Mouse (Mus musculus) kidney, embryonic 14.5 days (tissue): ENCODE data around the gene Setd7. TPM values are rescaled to one million over a fixed set of nuclear protein-coding genes. Genes with fewer than 3 reads are reported as not detected.

Experiments
- ATAC-seq: fragments of 200-750 bp; cut with Nextera tagmentation; 2 replicates; pipeline ENCODE4 v1.8.0; 2017; ENCODE audit warnings: moderate number of reproducible peaks, mild to moderate bottlenecking, moderate TSS enrichment, moderate library complexity; ENCODE audit not compliant: low FRiP score, low TSS enrichment
- H3K27ac ChIP-seq: fragments of 300-500 bp; sonication (generic); 2 replicates; pipeline ENCODE4 v1.5.1; 2014; ENCODE audit warnings: low read depth, mild to moderate bottlenecking, low read length, moderate library complexity, mixed read lengths
- H3K27me3 ChIP-seq: fragments of 300-500 bp; sonication (generic); 2 replicates; pipeline ENCODE4 v1.6.1; 2014; ENCODE audit warnings: mild to moderate bottlenecking, low read length; ENCODE audit not compliant: control insufficient read depth, insufficient read depth
- H3K36me3 ChIP-seq: fragments of 300-500 bp; sonication (generic); 2 replicates; pipeline ENCODE4 v1.6.1; 2014; ENCODE audit warnings: low read length, mixed read lengths; ENCODE audit not compliant: control insufficient read depth, insufficient read depth
- H3K4me1 ChIP-seq: fragments of 300-500 bp; sonication (generic); 2 replicates; pipeline ENCODE4 v1.6.1; 2014; ENCODE audit warnings: low read length, mixed read lengths; ENCODE audit not compliant: control insufficient read depth, insufficient read depth
- H3K4me2 ChIP-seq: fragments of 300-500 bp; sonication (generic); replicated peaks from 2 replicates; pipeline ENCODE4 v1.6.1; 2014; ENCODE audit warnings: low read depth, mild to moderate bottlenecking, low read length
- H3K4me3 ChIP-seq: fragments of 300-500 bp; sonication (generic); 2 replicates; pipeline ENCODE4 v1.5.1; 2014; ENCODE audit warnings: mild to moderate bottlenecking, low read length
- H3K9ac ChIP-seq: fragments of 300-500 bp; sonication (generic); 2 replicates; pipeline ENCODE4 v1.6.1; 2014; ENCODE audit warnings: low read depth, mild to moderate bottlenecking, low read length, moderate library complexity
- H3K9me3 ChIP-seq: fragments of 300-500 bp; sonication (generic); 2 replicates; pipeline ENCODE4 v1.6.1; 2016; ENCODE audit warnings: low read length; ENCODE audit not compliant: control insufficient read depth
- WGBS: fragments of 180-500 bp; shearing (Covaris S2); extraction: QIAGEN DNeasy Blood & Tissue Kit; methylation state at CpG from one replicate; pipeline ENCODE4 v1.1.7; 2014; 5-methylcytosine and 5-hydroxymethylcytosine counted together
- polyA plus RNA-seq: library from polyadenylated mRNA; unstranded; fragments of >200 nt; fragmentation: Nextera tagmentation; extraction: Ambion mirVana; gene quantifications from 2 replicates; pipeline ENCODE4 v1.2.1, GENCODE M21; 2014

Gene Setd7
- polyA plus RNA-seq, 1 experiment from 2014 or later = 4.7 TPM

DNA sequence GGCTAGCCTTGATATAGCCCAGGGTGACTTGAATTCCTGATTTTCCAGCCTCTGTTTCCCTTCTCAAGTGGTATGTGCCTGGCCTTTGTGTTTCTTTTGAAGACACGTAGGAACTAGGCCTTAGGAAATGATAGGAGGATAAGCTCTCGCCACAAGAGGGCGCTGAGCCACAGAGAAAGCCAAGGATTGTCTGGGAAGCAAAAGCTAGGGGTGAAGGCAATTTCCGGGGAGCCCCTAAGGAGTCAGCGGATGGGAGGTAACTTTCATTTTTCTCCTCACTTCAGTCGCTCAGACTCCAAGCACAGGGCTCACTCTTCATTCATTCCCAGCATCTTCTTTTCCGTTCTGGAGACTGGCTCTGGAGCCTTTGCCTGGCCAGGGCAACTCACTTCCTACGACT is 49.8 kb downstream of the Setd7 start:
- Histone ChIP-seq H3K4me3 (no peak overlapping the region), H3K4me2 (no peak overlapping the region), H3K9ac (no peak overlapping the region), H3K27me3 (no peaks in the 10 kb centered on the region), H3K9me3 (no peaks in the 10 kb centered on the region), H3K4me1 (no peaks in the 10 kb centered on the region), H3K36me3 (no peaks in the 10 kb centered on the region), H3K27ac (no peak overlapping the region)
- ATAC-seq = peak; percentile 54; the same call in 1 of the 2 replicates
- WGBS = 24% methylated on average over 8 of the region's 8 CpGs

DNA sequence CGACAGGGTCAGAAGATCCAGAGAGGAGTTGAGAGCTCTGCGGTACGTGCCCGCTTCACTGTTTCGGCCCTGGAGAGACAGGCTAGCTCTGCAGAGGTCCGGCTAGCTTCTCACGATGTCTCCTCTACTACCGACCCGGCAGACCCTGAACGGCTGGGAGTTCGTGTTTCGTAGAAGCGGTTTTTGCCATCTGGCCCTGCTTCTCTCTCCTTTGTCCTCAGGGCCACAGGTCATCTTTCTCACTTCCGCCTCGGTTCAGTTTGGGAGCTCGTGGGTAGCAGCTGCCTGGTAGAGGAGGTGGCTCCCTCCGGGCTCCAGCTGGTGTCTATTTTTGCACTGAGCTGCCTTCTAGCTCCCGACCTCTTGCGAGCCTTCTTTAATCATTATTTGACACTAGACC is 55.2 kb downstream of the Setd7 start:
- no peaks in the 10 kb centered on the region for H3K4me1 ChIP-seq
- WGBS = 51% methylated on average over 19 of the region's 19 CpGs
- H3K36me3 ChIP-seq = no peaks in the 10 kb centered on the region
- no peak overlapping the region for H3K4me2 ChIP-seq
- no peak overlapping the region for H3K9ac ChIP-seq
- ATAC-seq = no peak
- H3K27me3 ChIP-seq = no peaks in the 10 kb centered on the region
- no peaks in the 10 kb centered on the region for H3K9me3 ChIP-seq
- H3K4me3 ChIP-seq = no peak overlapping the region
- no peak overlapping the region for H3K27ac ChIP-seq

DNA sequence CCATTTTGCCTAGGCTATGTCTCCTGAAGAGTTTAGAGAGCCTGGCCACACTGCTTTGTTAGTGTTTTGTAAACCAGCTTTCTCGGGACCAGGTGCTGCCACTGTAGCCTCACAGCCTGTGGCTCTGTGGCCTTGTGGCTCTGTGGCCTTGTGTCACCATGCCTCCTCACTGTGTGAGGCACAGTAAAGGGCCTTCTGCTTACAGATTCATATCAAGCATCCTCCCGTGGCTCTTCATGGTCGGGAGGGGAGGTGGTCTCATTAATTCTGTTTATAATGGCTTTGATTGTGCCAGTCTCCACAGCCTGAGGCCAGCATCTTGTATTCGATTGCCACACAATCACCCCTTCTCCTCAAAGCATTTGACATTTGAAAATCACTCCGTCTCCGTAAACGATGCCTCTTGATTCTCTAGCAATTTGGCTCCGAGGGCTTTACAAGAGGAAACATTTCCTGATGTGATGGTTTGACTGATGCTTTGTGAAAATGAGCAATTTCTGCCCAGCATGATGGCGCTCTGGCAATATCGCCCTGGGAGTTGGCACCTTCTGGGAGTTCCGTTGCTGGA is 56.2 kb downstream of the Setd7 start:
- Histone ChIP-seq H3K9me3 (no peaks in the 10 kb centered on the region), H3K27me3 (no peaks in the 10 kb centered on the region), H3K27ac (no peak overlapping the region), H3K4me3 (no peak overlapping the region), H3K9ac (no peak overlapping the region), H3K4me1 (no peaks in the 10 kb centered on the region), H3K4me2 (no peak overlapping the region), H3K36me3 (no peaks in the 10 kb centered on the region)
- no peak for ATAC-seq
- WGBS = 79% methylated on average over 11 of the region's 11 CpGs

DNA sequence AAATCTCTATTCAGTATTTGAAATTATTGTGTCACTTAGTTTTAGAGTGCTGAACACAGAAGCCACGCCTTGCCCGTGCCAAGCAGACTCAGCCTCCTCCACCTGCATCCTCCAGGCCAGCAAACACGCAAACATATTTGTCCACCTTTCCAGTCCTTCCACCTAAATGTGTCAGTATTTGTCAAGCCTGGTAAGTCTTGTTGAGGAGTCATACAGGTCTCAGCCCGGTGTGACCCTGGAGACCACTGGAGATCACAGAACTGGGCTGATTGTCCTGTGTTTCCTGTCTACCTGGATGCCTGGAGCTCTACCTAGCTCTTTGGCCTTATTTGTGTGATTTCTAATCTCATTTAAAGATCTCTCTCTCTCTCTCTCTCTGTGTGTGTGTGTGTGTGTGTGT is 60.8 kb downstream of the Setd7 start:
- no peak overlapping the region for H3K4me2 ChIP-seq
- H3K27me3 ChIP-seq = no peaks in the 10 kb centered on the region
- no peak overlapping the region for H3K9ac ChIP-seq
- WGBS = 83% methylated on average over 4 of the region's 4 CpGs
- H3K4me1 ChIP-seq = no peaks in the 10 kb centered on the region
- H3K9me3 ChIP-seq = no peaks in the 10 kb centered on the region
- H3K36me3 ChIP-seq = 0 out of 2 replicates have a peak, but pooled peaks cover 2% of the 10 kb centered on the region
- no peak overlapping the region for H3K4me3 ChIP-seq
- ATAC-seq = no peak
- no peak overlapping the region for H3K27ac ChIP-seq

DNA sequence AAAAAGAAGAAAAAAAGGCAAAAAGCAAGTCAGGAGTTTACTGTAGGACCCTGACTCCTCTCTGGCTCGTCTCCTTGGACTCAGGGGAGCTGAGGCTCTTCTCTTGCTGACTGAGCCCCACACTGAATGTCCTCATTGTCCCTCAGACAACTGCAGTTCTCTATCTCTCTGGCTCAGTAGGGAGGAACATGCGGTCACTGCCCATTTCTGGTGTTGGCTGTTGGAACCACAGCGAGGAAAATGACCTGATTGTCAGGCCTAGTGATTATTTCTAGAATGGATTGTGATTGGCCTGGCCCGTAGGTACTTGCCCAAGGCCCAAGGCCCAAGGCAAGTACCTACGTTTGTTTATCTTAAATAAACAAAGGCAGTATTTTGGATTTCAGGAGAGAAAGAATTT is 62.0 kb downstream of the Setd7 start:
- Histone ChIP-seq H3K4me2 (no peak overlapping the region), H3K4me3 (no peak overlapping the region), H3K9me3 (no peaks in the 10 kb centered on the region), H3K36me3 (peaks cover 9% of the 10 kb centered on the region), H3K9ac (no peak overlapping the region), H3K27me3 (no peaks in the 10 kb centered on the region), H3K4me1 (no peaks in the 10 kb centered on the region), H3K27ac (no peak overlapping the region)
- no peak for ATAC-seq
- 81% methylated on average over 5 of the region's 5 CpGs for WGBS

DNA sequence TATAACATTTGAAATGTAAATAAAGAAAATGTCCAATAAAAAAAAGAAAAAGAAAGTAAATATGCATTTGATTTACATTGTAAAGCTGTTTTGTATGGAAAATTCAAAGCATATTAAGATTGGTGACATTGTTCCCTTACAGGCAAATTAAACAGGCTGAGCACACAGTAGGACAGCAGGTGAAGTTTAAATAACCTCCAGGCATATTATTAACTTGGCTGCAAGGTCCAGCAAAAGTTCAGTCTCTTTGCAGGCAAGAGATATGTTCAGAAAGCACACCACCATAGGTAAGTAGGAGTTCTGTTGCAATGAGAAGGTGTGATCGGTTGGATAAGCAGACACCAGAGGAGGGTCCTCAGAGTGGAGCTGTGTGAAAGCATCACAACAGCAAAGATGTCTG is 62.7 kb downstream of the Setd7 start:
- 94% methylated on average over 1 of the region's 1 CpGs for WGBS
- ATAC-seq = no peak
- no peak overlapping the region for H3K27ac ChIP-seq
- no peak overlapping the region for H3K9ac ChIP-seq
- H3K4me1 ChIP-seq = no peaks in the 10 kb centered on the region
- H3K4me3 ChIP-seq = no peak overlapping the region
- H3K36me3 ChIP-seq = peaks cover 15% of the 10 kb centered on the region
- H3K9me3 ChIP-seq = no peaks in the 10 kb centered on the region
- no peaks in the 10 kb centered on the region for H3K27me3 ChIP-seq
- H3K4me2 ChIP-seq = no peak overlapping the region

DNA sequence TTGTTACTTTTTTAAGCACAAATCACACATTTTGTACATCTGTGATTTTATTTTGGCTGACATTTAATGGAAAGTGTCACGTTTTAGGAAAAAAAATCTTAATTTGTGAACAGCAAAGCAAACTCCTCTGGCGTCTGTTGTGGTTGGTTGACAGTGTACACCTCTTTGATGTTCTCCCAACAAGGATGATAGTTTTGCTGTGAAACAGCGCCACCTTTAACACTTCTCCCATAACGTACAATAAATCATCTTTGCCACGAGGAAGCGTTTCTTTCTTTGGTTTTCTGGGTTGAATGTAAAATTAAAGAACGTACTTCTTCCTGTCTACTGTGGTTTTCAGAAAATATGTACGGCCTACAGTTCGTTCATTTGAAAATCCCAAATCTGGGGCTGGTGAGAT is 65.0 kb downstream of the Setd7 start:
- H3K27me3 ChIP-seq = no peaks in the 10 kb centered on the region
- H3K4me2 ChIP-seq = no peak overlapping the region
- H3K4me1 ChIP-seq = no peaks in the 10 kb centered on the region
- H3K27ac ChIP-seq = no peak overlapping the region
- peaks cover 16% of the 10 kb centered on the region for H3K36me3 ChIP-seq
- ATAC-seq = no peak
- no peak overlapping the region for H3K4me3 ChIP-seq
- H3K9me3 ChIP-seq = no peaks in the 10 kb centered on the region
- 90% methylated on average over 9 of the region's 9 CpGs for WGBS
- H3K9ac ChIP-seq = no peak overlapping the region

DNA sequence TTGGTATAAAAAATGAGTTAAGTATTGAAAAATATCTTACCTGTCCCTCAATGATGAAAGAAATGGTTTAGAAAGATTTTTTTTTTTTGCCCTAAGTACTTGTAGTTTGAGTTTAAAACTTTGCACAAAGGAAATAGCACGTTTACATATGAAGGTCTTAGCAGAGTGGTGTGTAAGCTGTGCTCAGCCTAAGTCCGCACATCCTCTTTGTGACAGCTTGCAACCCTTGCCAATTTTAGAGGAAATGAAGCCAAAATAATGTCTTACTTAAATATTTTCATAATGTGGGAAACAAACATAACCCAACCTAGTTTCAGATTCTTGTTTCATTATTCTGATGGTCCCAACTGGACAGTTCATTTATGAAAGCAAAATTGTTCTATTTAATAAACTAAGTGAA is 66.2 kb downstream of the Setd7 start:
- H3K4me1 ChIP-seq = no peaks in the 10 kb centered on the region
- no peak overlapping the region for H3K27ac ChIP-seq
- H3K4me3 ChIP-seq = no peak overlapping the region
- H3K27me3 ChIP-seq = no peaks in the 10 kb centered on the region
- H3K9me3 ChIP-seq = no peaks in the 10 kb centered on the region
- 84% methylated on average over 2 of the region's 2 CpGs for WGBS
- no peak for ATAC-seq
- no peak overlapping the region for H3K9ac ChIP-seq
- H3K36me3 ChIP-seq = peaks cover 16% of the 10 kb centered on the region
- no peak overlapping the region for H3K4me2 ChIP-seq

DNA sequence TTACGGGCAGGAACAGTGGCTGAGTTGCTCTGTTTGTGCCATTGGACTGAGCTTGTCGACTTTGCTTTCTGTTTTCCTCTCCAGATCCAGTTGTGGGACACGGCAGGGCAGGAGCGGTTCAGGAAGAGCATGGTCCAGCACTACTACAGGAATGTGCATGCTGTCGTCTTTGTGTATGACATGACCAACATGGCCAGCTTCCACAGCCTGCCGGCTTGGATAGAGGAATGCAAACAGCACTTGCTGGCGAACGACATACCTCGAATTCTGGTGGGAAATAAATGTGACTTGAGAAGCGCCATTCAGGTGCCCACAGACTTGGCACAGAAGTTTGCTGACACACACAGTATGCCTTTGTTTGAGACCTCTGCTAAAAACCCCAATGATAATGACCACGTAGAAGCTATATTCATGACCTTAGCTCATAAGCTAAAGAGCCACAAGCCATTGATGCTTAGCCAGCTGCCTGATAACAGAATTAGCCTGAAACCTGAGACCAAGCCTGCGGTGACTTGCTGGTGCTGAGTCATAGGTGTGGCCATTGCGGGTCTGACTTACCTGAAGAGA is 67.3 kb downstream of the Setd7 start:
- no peak for ATAC-seq

More for the DNA sequence above, 67.3 kb downstream of the Setd7 start:
- Histone ChIP-seq H3K4me3 (no peak overlapping the region), H3K9ac (no peak overlapping the region), H3K27ac (no peak overlapping the region), H3K4me2 (no peak overlapping the region), H3K36me3 (peaks cover 16% of the 10 kb centered on the region), H3K4me1 (no peaks in the 10 kb centered on the region), H3K9me3 (no peaks in the 10 kb centered on the region), H3K27me3 (no peaks in the 10 kb centered on the region)
- WGBS = 89% methylated on average over 13 of the region's 13 CpGs
